Mouse (Mus musculus): ENCODE measurements around the gene Grhpr. TPM values are rescaled to one million over a fixed set of nuclear protein-coding genes. Genes with fewer than 3 reads are reported as not detected.
A peak's percentile ranks its signal among the peaks of the same experiment; 100 is the strongest.
"Not testable (repeated sequence)": the region's sequence is repeated elsewhere in the genome, so short reads cannot be mapped to it uniquely, and the experiment has no call there.

The Grhpr gene
- polyA plus RNA-seq, 1 experiment from 2014 or later: 29.7 TPM

DNA sequence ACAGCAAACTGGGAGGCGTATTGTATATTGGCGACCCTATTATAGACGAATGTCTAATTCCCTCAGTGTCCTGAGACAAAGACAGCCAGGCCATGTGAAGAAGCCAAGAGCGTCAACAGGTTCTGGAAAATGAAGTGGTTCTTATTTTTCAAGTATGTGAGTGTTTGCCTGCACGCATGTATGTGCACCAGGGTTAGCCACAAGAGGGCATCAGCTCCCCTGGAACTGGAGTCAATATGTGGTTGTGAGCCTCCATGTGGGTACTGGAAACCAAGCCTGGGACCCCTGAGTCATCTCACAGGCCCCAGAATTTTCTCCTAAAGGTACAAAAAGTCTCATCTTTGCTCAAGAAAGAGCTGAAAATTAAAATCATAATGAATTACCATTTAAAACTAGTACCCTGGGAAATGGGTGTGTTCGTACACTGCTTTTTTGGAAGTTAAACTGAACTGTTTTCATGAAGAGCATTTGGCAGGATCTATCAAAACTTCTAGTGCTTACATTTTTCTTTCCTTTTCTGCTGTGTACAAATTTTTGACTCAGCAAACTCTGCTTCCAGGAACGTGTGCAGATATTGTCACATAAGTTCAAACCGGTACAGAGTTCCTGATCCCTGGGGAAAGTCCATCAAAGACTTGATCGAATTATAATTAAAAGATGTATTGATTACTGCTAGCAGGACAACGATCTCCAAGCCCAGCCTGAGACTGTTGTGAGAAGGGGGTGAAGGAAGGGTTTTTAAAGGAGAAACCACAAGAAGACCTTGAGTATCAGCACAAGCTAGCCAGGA is 4.1 kb upstream of the Grhpr start:
- no peak overlapping the region for H3K4me3 ChIP-seq
- H3K4me2 ChIP-seq: no peak overlapping the region
- 88% methylated on average over 10 of the region's 10 CpGs for WGBS
- peaks cover 33% of the 10 kb centered on the region for H3K4me1 ChIP-seq (replicated peaks)
- H3K27ac ChIP-seq (replicated peaks): no peak overlapping the region
- H3K36me3 ChIP-seq: no peaks in the 10 kb centered on the region
- ATAC-seq (ENCODE audit: low read depth): no peak
- no peak overlapping the region for H3K9ac ChIP-seq
- no peaks in the 10 kb centered on the region for H3K9me3 ChIP-seq
- H3K27me3 ChIP-seq: no peaks in the 10 kb centered on the region

DNA sequence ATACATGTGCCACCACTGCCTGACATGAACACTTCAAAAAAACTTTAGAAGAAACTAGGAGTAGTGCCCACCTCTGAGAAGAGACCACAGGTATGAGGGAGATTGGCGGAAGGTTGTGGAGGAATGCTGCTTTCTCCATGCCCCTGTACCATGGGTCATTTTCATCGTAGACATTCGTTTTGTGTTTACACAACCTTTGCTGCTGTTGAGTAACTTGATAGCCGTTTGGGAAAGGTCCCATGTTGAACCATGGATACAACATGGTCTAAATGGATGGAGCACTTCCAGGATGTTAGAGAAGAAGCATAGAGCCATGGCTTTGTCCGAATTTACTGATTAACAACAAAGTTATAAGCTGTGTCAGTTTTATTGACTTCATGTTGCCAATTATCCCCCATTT is 3.0 kb upstream of the Grhpr start:
- peaks cover 44% of the 10 kb centered on the region for H3K4me1 ChIP-seq (replicated peaks)
- no peak for ATAC-seq (ENCODE audit: low read depth)
- no peaks in the 10 kb centered on the region for H3K27me3 ChIP-seq
- no peak overlapping the region for H3K27ac ChIP-seq (replicated peaks)
- H3K36me3 ChIP-seq: no peaks in the 10 kb centered on the region
- no peak overlapping the region for H3K4me3 ChIP-seq
- no peak overlapping the region for H3K4me2 ChIP-seq
- 78% methylated on average over 5 of the region's 5 CpGs for WGBS
- no peaks in the 10 kb centered on the region for H3K9me3 ChIP-seq
- no peak overlapping the region for H3K9ac ChIP-seq

GRCm38 (mm10) chr4:44979794-44980338 is 1.3 kb upstream of the Grhpr start:
- no peak for ATAC-seq (ENCODE audit: low read depth)
- no peak overlapping the region for H3K4me2 ChIP-seq
- H3K4me1 ChIP-seq (replicated peaks): peaks cover 38% of the 10 kb centered on the region
- no peaks in the 10 kb centered on the region for H3K9me3 ChIP-seq
- H3K9ac ChIP-seq: no peak overlapping the region
- no peaks in the 10 kb centered on the region for H3K36me3 ChIP-seq
- H3K4me3 ChIP-seq: no peak overlapping the region
- 73% methylated on average over 7 of the region's 7 CpGs for WGBS
- H3K27me3 ChIP-seq: no peaks in the 10 kb centered on the region
- H3K27ac ChIP-seq (replicated peaks): no peak overlapping the region

- peaks cover 38% of the 10 kb centered on the region for H3K4me1 ChIP-seq (replicated peaks)
- WGBS: 24% methylated on average over 5 of the region's 5 CpGs
Measured at GRCm38 (mm10) chr4:44981974-44982287, 736 bp downstream of the Grhpr start.

DNA sequence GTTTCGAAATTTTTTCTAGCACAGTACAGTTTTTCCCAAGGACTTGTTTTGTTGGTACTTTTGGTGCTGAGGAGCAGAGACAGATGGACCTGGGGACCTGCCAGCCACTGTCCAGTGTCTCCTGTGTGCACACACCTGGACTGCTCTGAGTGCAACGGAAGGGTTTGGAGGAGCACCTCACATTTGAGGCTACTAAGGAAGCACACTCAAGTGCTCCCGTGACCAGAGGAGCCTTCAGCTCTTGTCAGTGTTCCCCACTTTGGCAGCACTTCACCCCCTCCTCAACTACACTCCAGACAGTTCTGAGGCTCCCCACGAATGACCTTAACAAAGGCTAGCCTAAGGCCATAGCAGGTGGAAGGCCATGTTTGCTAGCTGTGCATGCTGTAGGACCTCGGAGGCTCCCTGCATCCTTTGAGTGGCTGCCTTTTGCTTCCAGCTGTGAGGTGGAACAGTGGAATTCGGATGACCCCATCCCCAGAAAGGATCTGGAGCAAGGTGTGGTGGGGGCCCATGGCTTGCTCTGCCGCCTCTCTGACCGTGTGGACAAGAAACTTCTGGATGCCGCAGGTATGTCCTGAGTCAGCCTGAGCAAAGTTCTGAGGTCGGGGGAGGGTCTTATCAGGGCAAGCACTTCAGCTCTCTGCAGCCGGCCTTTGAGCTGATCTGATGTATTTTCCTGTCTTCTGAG is 1.4 kb downstream of the Grhpr start:
- ATAC-seq (ENCODE audit: low read depth): no peak
- 80% methylated on average over 11 of the region's 11 CpGs for WGBS
- H3K9ac ChIP-seq: no peak overlapping the region
- no peak overlapping the region for H3K4me3 ChIP-seq
- H3K27ac ChIP-seq (replicated peaks): no peak overlapping the region
- peaks cover 6% of the 10 kb centered on the region for H3K36me3 ChIP-seq
- H3K9me3 ChIP-seq: no peaks in the 10 kb centered on the region
- no peaks in the 10 kb centered on the region for H3K27me3 ChIP-seq
- peak overlapping the region; percentile 86 for H3K4me2 ChIP-seq
- peaks cover 38% of the 10 kb centered on the region for H3K4me1 ChIP-seq (replicated peaks)

More at GRCm38 (mm10) chr4:44981974-44982287, 736 bp downstream of the Grhpr start:
- no peak for ATAC-seq (ENCODE audit: low read depth)
- Histone ChIP-seq H3K4me3 (peak overlapping the region; percentile 54), H3K36me3 (no peaks in the 10 kb centered on the region; the same call in 1 of the 2 replicates), H3K27me3 (no peaks in the 10 kb centered on the region), H3K9me3 (no peaks in the 10 kb centered on the region), H3K4me2 (peak overlapping the region; percentile 86), H3K9ac (peak overlapping the region; percentile 80), H3K27ac (replicated peaks) (no peak overlapping the region; the same call in 1 of the 2 replicates)

DNA sequence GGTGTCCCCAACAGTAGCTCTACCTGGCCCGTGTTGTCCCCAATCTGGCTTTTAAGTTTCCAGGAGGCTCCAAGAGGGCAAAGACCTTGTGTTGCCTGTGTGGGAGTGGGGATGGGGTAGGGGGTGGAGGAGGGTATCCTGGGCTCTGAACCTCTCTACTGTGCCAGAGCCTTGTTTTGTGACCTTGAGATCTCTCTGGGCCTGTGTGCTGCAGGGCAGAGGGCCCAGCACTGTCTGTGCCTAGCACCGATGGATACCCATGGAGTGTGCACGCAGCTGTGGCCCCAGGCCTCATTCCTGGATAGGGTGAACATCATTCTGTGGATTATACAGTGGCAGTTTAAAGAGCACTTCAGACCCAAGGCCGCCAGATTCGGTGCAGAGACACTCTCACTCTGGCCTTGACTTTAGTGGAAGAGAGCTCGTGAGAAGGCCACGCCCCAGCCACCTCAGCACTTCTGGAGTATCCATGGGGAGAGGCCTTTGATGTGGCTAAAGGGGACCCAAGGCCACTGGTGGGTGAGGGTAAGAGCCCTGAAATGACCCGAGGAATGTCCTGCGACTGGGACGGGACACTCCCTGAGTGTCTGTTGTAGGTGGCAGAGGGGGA is 2.0 kb downstream of the Grhpr start:
- Histone ChIP-seq H3K27me3 (no peaks in the 10 kb centered on the region), H3K27ac (replicated peaks) (no peak overlapping the region), H3K4me3 (no peak overlapping the region), H3K4me2 (no peak overlapping the region), H3K36me3 (peaks cover 13% of the 10 kb centered on the region), H3K4me1 (replicated peaks) (peaks cover 38% of the 10 kb centered on the region), H3K9me3 (no peaks in the 10 kb centered on the region), H3K9ac (no peak overlapping the region)
- WGBS: 90% methylated on average over 10 of the region's 10 CpGs
- ATAC-seq (ENCODE audit: low read depth): no peak

DNA sequence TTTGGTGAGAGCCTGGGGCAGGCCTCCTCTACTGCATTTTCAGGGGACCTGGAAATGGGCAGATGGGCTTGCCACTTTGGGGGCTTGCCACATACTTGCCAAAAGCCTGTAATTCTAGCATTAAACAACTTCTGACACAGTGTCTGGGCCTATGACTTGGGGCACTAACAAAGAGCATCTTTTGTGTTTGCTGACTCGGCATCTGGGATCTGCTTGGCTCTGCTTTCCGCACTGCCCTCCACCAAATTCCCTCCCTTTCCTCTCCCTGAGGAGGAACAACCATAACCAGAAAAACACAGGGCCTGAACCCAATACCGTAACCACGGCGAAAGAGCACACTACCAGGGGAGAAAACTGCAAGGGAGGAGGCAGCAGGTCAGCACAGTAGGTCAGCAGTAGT is 9.4 kb downstream of the Grhpr start:
- Histone ChIP-seq H3K27ac (replicated peaks) (no peak overlapping the region), H3K9me3 (no peaks in the 10 kb centered on the region), H3K27me3 (no peaks in the 10 kb centered on the region), H3K4me2 (no peak overlapping the region), H3K4me3 (no peak overlapping the region), H3K4me1 (replicated peaks) (no peaks in the 10 kb centered on the region), H3K9ac (no peak overlapping the region), H3K36me3 (peaks cover 73% of the 10 kb centered on the region)
- ATAC-seq (ENCODE audit: low read depth): no peak
- WGBS: 90% methylated on average over 5 of the region's 5 CpGs

DNA sequence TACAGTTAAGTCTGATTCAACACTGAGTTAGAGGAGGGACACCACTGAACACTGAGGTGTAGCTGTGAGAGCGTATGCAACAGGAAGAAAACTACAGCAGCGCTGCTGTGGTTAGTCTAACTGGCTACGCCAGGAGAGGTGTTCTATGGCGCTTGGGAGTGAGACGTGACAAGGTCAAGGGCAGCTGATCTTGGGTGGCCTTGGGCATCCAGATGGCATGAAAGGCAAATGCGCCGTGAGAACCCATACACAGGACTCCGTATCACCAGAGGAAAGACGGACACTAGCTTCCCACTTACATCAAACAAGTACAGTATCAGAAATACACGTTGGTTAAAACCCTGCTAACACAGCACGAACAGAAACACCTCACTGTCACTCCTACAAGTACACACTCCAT is 11.1 kb downstream of the Grhpr start:
- H3K4me3 ChIP-seq; H3K27me3 ChIP-seq; H3K9ac ChIP-seq; H3K27ac ChIP-seq (replicated peaks); H3K9me3 ChIP-seq; H3K4me1 ChIP-seq (replicated peaks); ATAC-seq (ENCODE audit: low read depth); H3K4me2 ChIP-seq: not testable (repeated sequence)
- 92% methylated on average over 11 of the region's 11 CpGs for WGBS
- H3K36me3 ChIP-seq: peaks cover 69% of the 10 kb centered on the region

- H3K9me3 ChIP-seq; H3K4me2 ChIP-seq; H3K27me3 ChIP-seq; H3K4me3 ChIP-seq; H3K9ac ChIP-seq; H3K27ac ChIP-seq (replicated peaks); ATAC-seq (ENCODE audit: low read depth): not testable (repeated sequence)
- Histone ChIP-seq H3K36me3 (peaks cover 61% of the 10 kb centered on the region), H3K4me1 (replicated peaks) (peaks cover 12% of the 10 kb centered on the region)
- 90% methylated on average over 14 of the region's 14 CpGs for WGBS
Measured at GRCm38 (mm10) chr4:44993179-44993578, 12.0 kb downstream of the Grhpr start.

DNA sequence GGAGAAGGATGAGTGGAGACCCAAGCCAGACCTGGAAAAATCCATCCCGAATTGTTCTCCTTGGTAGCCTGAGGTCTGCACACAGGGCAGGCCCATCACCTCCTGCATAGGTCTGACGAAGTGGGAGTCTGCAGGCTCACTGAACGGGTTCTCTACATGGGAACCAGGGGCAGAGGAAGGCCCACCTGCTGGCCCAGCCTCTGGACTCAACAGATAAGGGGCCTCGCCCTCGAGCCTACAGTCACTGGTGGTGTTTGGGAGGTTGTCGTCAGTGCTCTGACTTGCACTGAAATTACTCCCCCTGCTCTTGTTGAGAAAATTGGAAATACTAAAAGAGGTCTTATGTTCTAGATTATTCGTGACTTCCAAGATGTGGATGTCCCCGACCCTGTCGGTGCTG is 12.7 kb downstream of the Grhpr start:
- H3K27ac ChIP-seq (replicated peaks): no peak overlapping the region
- H3K36me3 ChIP-seq: peaks cover 54% of the 10 kb centered on the region
- ATAC-seq (ENCODE audit: low read depth): no peak

GRCm38 (mm10) chr4:44994776-44995175 is 13.6 kb downstream of the Grhpr start:
- Histone ChIP-seq H3K4me3 (no peak overlapping the region), H3K4me2 (no peak overlapping the region), H3K9ac (no peak overlapping the region), H3K4me1 (replicated peaks) (peaks cover 24% of the 10 kb centered on the region), H3K36me3 (peaks cover 46% of the 10 kb centered on the region), H3K27me3 (no peaks in the 10 kb centered on the region), H3K27ac (replicated peaks) (no peak overlapping the region), H3K9me3 (no peaks in the 10 kb centered on the region)
- no peak for ATAC-seq (ENCODE audit: low read depth)
- WGBS: 86% methylated on average over 18 of the region's 18 CpGs

More for the DNA sequence above, 12.7 kb downstream of the Grhpr start:
- H3K9ac ChIP-seq: no peak overlapping the region
- peaks cover 16% of the 10 kb centered on the region for H3K4me1 ChIP-seq (replicated peaks)
- no peaks in the 10 kb centered on the region for H3K9me3 ChIP-seq
- 90% methylated on average over 9 of the region's 9 CpGs for WGBS
- no peak overlapping the region for H3K4me2 ChIP-seq
- no peak overlapping the region for H3K4me3 ChIP-seq
- no peaks in the 10 kb centered on the region for H3K27me3 ChIP-seq

- peaks cover 17% of the 10 kb centered on the region for H3K36me3 ChIP-seq
- no peak overlapping the region for H3K9ac ChIP-seq
- ATAC-seq (ENCODE audit: low read depth): no peak
- 68% methylated on average over 3 of the region's 3 CpGs for WGBS
- H3K27ac ChIP-seq (replicated peaks): no peak overlapping the region
- no peaks in the 10 kb centered on the region for H3K9me3 ChIP-seq
- H3K27me3 ChIP-seq: no peaks in the 10 kb centered on the region
- H3K4me1 ChIP-seq (replicated peaks): peaks cover 24% of the 10 kb centered on the region
- H3K4me2 ChIP-seq: no peak overlapping the region
- no peak overlapping the region for H3K4me3 ChIP-seq
Measured at GRCm38 (mm10) chr4:44998071-44998470, 16.9 kb downstream of the Grhpr start.

Data from neural tube, embryonic 13.5 days (tissue).